Mouse (Mus musculus) lung, adult 10 weeks (tissue): Measurements from ENCODE around the gene Kcnj4. TPM values are rescaled to one million over a fixed set of nuclear protein-coding genes. Genes with fewer than 3 reads are reported as not detected.

ENCODE experiments used
- polyA plus RNA-seq: library from polyadenylated mRNA; stranded (reverse); fragments of 350-450 nt; fragmentation: Illumina TruSeq; extraction: RNeasy Lipid Tissue Mini Kit (QIAGEN cat#74804); gene quantifications from one replicate; pipeline ENCODE4 v1.2.3, GENCODE M21; 2014; ENCODE audit warnings: low read depth, low replicate concordance; ENCODE audit not compliant: insufficient read depth

Kcnj4 gene
- polyA plus RNA-seq: not detected

GRCm38 (mm10) chr15:79504707-79505452, at the start of gene Kcnj4:
Gene Kcnj4, minus strand, starts transcription at chr15:79505241.

DNA sequence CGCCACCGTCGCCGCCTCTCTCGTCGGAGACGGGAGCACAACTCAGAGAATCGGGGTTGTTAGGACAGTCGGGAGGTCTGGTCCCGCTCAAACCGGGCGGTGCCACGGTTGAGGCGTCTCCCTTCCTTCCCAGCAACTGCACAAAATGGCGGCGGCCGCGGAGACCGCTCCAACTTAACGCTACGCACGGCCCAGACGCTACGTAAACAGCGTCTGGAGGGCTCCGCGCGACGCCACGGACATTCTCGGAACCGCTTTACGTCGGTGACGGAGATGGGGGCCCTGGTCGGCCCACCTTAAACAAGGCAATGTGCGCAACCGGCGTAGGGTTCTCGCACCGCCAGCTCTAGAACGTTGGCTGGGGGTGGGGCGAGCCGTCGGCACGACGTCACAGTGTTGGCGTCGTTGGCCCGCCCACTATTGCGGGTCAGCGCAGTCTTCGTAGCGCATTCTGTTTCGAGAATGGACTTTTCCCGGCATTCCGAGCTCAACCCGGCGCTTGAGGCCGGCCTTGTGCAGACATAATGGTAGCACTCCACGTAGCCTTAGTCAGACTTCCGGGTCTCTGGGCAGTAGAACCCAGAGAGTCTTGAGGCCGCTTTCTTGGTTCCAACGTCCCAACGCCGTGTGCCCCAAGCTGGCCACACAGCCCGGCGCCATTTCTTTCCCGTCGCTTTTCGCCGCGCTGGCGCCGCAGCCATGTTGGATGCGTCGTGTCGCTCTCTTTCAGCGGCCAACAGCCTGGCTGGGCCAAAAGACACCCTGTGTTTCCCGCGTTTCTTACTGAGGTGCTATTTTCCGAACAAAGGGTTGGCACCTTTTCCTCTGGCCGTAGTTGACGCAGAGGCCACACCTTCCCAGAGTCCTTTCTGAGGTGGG, 41.6 kb upstream of the Kcnj4 start, which contains the start of gene Ddx17:
Gene Ddx17 (minus strand): TSS at position 332 of the 879 bp plus-strand sequence.

GRCm38 (mm10) chr15:79516171-79517096, 11.4 kb upstream of the Kcnj4 start, which contains the start of gene Kdelr3:
Gene Kdelr3, plus strand, starts transcription at chr15:79516411.

GRCm38 (mm10) chr15:79455106-79455810, 49.8 kb downstream of the Kcnj4 start, which contains the start of gene Csnk1e:
Gene Csnk1e, minus strand, starts transcription at chr15:79455566.

Other genes with a start within 250 kb of the Kcnj4 start
- gene Baiap2l2, start 219.7 kb downstream of the Kcnj4 start, polyA plus RNA-seq: 0.62 TPM
- 6.3 TPM for gene Pla2g6, start 176.9 kb downstream of the Kcnj4 start, polyA plus RNA-seq
- gene Maff, start 158.6 kb downstream of the Kcnj4 start, polyA plus RNA-seq: 20.4 TPM
- 50.1 TPM for gene Tmem184b, start 101.7 kb downstream of the Kcnj4 start, polyA plus RNA-seq
- gene Csnk1e, start 49.7 kb downstream of the Kcnj4 start, polyA plus RNA-seq: 43.2 TPM
- 17.2 TPM for gene Kdelr3, start 11.2 kb upstream of the Kcnj4 start, polyA plus RNA-seq
- gene Ddx17, start 41.5 kb upstream of the Kcnj4 start, polyA plus RNA-seq: 82.4 TPM
- gene Dmc1, start 99.9 kb upstream of the Kcnj4 start, polyA plus RNA-seq: 0.50 TPM
- 1.6 TPM for gene Fam227a, start 153.7 kb upstream of the Kcnj4 start, polyA plus RNA-seq
- gene Cby1, start 154.0 kb upstream of the Kcnj4 start, polyA plus RNA-seq: 27.9 TPM
- gene Tomm22, start 165.6 kb upstream of the Kcnj4 start, polyA plus RNA-seq: 128 TPM
- 12.8 TPM for gene Josd1, start 182.7 kb upstream of the Kcnj4 start, polyA plus RNA-seq
- 15.3 TPM for gene Gtpbp1, start 185.6 kb upstream of the Kcnj4 start, polyA plus RNA-seq
- gene Sun2, start 237.3 kb upstream of the Kcnj4 start, polyA plus RNA-seq: 45.6 TPM